Mouse (Mus musculus) embryonic stem cell, embryonic (primary cell): ENCODE measurements around the gene Zfp810.

Experiments used
- CTCF ChIA-PET, 4 experiments: fragments of 300-600 bp in 2 of 4; fragments of 350-600 bp in 2 of 4; sonication (Branson Sonifier 250); formaldehyde crosslinking; loops; one replicate each; lab custom pipeline; 2022; ENCODE audit warnings: inconsistent platforms in 2 of 4; lab: Charles Lee
- POLR2A ChIA-PET, 4 experiments: fragments of 300-600 bp in 2 of 4; fragments of 350-600 bp in 2 of 4; sonication (Branson Sonifier 250); formaldehyde crosslinking; loops; one replicate each; lab custom pipeline; 2022; ENCODE audit warnings: antibody characterized with exemption in 4 of 4, inconsistent platforms in 1 of 4; lab: Charles Lee

Gene Zfp810

DNA sequence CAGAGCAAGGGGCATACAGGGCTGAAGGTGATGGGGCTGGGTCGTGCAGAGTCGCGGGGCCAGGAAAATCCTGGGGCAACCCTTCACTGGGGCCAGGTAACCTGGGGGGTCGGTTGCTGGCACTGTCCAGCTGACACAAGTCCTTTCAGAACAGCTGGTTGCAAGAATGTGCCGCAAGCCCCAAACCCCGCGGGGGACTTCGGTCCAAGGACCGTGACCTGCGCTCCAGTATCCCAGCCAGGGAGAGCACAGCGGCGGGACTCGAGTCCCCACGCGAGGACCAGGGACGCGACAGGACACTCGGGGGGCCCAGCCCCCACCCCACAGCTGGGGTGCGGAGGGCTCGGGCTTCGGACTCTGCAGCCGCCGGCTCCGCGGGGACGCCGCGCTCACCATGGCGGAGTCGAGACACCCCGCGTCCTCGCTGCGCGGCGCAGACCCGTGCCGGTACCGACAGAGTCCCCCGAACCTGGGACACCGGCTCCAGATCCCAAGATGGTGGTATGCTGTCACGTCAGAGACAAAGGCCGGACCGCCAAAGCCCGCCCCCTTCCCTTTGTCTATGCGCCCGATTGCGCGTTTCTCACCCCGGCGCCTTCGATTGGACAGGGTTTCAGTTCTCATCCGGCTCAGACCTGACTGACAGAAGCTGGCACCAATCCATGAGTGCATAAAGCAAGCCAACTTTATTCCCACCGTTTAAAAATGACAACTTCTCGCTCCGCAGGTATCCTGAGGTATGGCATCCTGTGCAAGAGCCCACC, at the start of gene Zfp810:
TSS of gene Zfp810 (minus strand) at position 493 of the 764 bp plus-strand sequence.
- ChIA-PET POLR2A (interaction anchor here in 3 of 4 experiments (0.6 to 4.1 kb wide), 14 partner anchors 9 to 142 kb away, joined by 3 to 20 read pairs (median 4); partner anchors contain the start of gene Anln (in 1 of the 3)), CTCF (interaction anchor here in 1 of 4 experiments (1.5 kb wide), 1 partner anchor 20 kb away, joined by 3 read pairs; no protein-coding TSS in a partner anchor)

DNA sequence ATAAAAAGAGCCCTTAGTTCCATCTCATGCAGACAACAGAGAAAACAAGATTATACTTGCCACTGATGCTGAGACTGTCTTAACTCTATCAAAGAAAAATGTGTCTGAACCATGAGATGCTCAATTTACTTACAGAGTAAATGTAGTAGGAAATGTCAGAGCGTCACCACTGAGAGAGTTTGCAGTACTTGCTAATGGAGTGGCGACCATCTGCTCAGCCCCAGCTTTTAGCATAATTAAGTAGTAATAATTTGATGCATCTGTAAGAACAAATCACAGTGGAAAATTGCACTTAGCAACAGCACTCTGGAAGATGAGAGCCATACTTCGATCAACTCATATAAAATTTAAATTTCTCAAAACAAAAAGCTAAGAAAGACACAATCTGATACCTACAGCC, 48.5 kb upstream of the Zfp810 start:
- CTCF ChIA-PET, result no interaction called here
- POLR2A ChIA-PET, result interaction anchor here in 2 of 4 experiments (1.0 to 1.5 kb wide), 5 partner anchors 9 to 31 kb away, joined by 3 to 5 read pairs (median 4); no protein-coding TSS in a partner anchor

DNA sequence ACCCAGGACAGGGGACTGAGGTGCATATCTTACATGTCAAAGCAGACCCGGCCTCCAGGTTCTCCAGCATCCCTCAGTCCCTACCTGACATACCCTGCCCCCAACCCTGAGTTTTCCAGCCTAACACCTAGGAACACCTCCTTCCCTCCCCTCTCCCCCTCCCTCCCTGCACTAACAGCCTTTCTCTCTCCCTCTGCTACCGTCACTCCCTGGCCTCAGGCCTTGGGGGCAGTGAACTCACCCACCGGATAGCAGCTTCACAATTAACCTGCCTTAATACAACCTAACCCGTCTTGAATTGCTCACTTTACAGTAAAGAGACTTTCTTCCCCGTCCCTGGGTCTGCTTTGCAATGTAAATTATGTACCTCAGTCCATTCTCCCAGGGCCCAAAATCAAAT, 46.5 kb upstream of the Zfp810 start:
- POLR2A ChIA-PET, result interaction anchor here in 2 of 4 experiments (1.0 to 2.2 kb wide), 6 partner anchors 8 to 31 kb away, joined by 3 to 8 read pairs (median 6); no protein-coding TSS in a partner anchor

DNA sequence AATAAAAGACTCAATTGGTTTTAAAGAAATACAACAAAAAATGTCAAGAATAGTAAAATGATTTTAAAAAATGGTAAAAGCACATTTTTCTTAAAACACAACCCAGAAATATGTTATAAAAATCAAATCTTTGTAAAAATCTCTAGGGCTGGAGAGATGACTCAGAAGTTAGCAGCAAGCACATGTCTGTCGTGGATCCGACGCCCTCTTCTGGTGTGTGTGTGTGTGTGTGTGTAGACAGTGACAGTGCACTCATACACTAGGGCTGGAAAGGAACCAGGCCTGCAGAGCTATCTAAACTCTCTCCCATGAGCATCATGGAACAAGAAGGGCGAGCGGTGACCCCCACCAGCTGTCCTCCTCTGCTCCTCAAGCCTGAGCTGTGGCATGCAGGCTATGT, 46.0 kb upstream of the Zfp810 start:
- POLR2A ChIA-PET, result interaction anchor here in 2 of 4 experiments (1.0 to 2.2 kb wide), 7 partner anchors 8 to 30 kb away, joined by 3 to 8 read pairs (median 4); no protein-coding TSS in a partner anchor
- CTCF ChIA-PET, result interaction anchor here in 1 of 4 experiments (1.0 to 1.1 kb wide), 2 partner anchors 26 to 114 kb away, joined by 4 to 6 read pairs; no protein-coding TSS in a partner anchor

More for the DNA sequence above, 46.5 kb upstream of the Zfp810 start:
- CTCF ChIA-PET, result interaction anchor here in 2 of 4 experiments (0.6 to 1.1 kb wide), 3 partner anchors 26 to 127 kb away, joined by 4 to 6 read pairs (median 4); no protein-coding TSS in a partner anchor

DNA sequence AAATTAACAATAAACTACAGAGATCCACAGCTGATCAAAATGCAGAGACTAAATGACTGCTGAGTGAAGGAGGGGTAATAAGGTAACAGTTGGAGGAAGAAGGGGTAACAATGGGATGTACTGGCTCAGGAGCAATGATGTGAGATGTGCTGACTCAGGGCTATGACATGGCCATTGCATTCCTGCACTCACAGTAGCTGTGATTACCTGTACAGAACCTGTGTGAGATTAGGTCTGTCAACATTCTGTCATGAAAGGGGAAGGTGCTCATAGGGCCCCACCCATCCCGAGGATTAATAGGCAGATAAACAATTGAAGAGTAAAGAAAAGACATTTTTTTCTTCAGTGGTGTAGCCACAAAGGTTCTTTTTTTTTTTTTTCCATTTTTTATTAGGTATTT, 32.9 kb upstream of the Zfp810 start:
- CTCF ChIA-PET, result interaction anchor here in 2 of 4 experiments (0.6 to 1.4 kb wide), 2 partner anchors 13 to 197 kb away, joined by 4 to 5 read pairs; no protein-coding TSS in a partner anchor

DNA sequence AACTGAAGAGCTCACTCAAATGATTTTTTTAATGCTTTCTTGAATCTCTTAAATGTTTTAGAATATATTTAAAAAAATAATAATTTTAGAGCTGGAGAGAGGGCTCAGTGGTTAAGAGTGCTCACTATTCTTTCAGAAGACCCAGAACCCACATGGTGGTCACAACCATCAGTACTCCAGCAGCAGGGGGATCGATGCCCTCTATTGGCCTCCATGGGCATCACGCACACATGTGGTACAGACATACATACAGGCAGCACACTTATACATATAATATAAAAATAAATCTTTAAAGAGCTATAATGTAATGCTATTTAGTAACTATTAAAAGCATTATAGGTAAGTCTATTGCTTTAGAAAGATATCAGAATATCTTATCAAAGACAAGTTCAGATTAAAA, 29.8 kb upstream of the Zfp810 start:
- POLR2A ChIA-PET, result interaction anchor here in 3 of 4 experiments (0.7 to 3.4 kb wide), 12 partner anchors 9 to 428 kb away, joined by 3 to 20 read pairs (median 5); partner anchors contain the start of gene Zfp599 (in 1 of the 3)
- CTCF ChIA-PET, result interaction anchor here in 2 of 4 experiments (0.6 to 1.9 kb wide), 2 partner anchors 9 kb away, joined by 3 to 11 read pairs; no protein-coding TSS in a partner anchor

More for the DNA sequence above, 32.9 kb upstream of the Zfp810 start:
- POLR2A ChIA-PET, result interaction anchor here in 3 of 4 experiments (0.6 to 3.4 kb wide), 4 partner anchors 12 to 63 kb away, joined by 3 to 17 read pairs (median 4); no protein-coding TSS in a partner anchor

DNA sequence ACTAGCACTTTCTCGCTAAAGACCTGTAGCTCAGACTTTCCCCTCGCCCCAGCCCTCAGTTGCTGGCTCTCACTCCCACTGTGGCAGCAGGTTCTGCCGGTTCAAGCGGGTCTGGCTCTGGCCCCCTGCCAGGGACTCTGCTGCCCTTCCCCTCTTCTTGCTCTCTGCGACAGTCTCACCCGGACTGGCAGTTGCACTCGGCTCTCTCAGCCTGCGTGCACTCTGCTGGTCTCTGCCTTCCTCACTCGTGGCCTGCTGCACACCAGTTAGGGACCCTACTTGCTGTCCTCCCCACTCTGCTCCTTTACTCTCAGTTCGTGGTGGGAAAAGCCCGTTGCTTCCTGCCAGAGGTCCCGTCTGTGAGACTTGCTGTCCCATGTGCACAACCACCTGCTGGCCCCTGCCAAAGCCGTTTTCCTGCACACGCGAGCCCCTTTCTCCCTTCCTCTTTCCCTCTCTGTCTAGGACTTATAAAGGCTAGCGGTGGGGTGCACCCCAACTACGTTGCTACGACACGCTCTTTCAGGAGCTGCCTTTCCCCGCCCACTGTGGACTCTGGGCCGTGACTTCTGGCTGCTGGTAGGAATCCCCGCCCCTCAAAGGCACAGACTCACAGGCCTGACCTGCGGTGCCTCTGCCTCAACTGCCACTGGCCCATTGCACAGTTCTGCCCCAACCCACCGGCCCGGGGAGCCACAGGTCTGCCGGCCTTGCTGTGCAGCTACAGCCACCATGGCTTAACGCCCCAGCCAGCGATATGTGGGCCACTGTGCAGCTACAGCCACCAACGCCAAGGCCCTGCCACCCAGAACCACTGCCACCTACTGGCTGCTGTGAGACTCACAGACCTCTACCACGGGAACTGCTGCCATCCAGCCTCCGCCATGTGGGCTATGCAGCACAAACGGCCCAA, 20.3 kb upstream of the Zfp810 start:
- ChIA-PET CTCF (interaction anchor here (0.6 to 2.4 kb wide), 38 partner anchors 9 to 232 kb away, joined by 3 to 11 read pairs (median 4); partner anchors contain the start of genes Zfp809 (in 2 of the 4), 9530077C05Rik (in 1 of the 4), Anln (in 1 of the 4) and Zfp599 (in 1 of the 4)), POLR2A (interaction anchor here (0.6 to 4.1 kb wide), 69 partner anchors 9 to 604 kb away, joined by 3 to 42 read pairs (median 4); partner anchors contain the start of genes Zfp599 (in 3 of the 4), 9530077C05Rik (in 2 of the 4), Anln (in 2 of the 4) and Gm49318 (in 2 of the 4))

DNA sequence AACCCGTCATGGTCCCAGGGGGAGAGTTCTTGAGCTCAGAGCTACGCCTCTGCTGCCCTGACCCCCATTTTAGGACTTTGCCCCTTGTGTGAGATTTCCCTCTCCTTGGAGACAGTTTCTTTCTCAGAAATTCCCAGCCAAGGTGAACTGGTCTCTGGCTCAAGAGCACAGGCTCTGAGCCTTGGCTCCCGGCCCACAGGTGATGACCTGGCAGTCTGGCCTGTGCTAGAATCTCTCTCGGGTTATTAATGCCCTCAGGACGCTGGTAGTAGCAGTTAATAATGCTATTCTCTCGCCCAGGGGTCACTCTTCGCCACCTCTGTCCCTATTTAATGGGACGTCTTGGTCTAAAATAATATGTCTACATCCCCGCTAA, 19.6 kb upstream of the Zfp810 start:
- CTCF ChIA-PET, result interaction anchor here in 3 of 4 experiments (0.6 to 2.4 kb wide), 14 partner anchors 8 to 231 kb away, joined by 3 to 10 read pairs (median 5); partner anchors contain the start of genes Anln (in 1 of the 3) and Zfp599 (in 1 of the 3)
- POLR2A ChIA-PET, result interaction anchor here in 3 of 4 experiments (0.6 to 4.1 kb wide), 39 partner anchors 8 to 559 kb away, joined by 3 to 42 read pairs (median 5); partner anchors contain the start of genes Zfp599 (in 3 of the 3), Pigyl (in 2 of the 3), 9530077C05Rik (in 1 of the 3) and Anln (in 1 of the 3)

DNA sequence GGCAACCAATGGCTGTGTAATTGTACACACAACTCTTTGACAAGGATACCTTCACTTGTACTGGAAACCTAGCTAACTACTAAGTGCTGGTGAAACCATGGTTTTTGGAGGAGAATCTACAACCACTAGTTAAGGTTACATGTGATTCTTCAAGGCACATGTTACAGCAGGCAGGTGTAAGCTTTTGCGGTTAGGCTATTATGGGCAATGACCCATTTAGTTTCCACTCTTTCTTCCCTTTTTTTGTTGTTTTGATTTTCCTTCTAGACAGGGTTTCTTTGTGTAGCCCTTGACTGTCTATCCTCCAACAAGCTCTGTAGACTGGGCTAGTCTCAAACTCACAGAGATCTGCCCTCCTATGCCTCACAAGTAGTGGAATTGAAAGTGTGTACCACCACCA, 17.1 kb upstream of the Zfp810 start:
- ChIA-PET POLR2A (interaction anchor here in 1 of 4 experiments (1.0 to 1.4 kb wide), 3 partner anchors 8 to 144 kb away, joined by 3 to 4 read pairs (median 3); no protein-coding TSS in a partner anchor), CTCF (no interaction called here)

DNA sequence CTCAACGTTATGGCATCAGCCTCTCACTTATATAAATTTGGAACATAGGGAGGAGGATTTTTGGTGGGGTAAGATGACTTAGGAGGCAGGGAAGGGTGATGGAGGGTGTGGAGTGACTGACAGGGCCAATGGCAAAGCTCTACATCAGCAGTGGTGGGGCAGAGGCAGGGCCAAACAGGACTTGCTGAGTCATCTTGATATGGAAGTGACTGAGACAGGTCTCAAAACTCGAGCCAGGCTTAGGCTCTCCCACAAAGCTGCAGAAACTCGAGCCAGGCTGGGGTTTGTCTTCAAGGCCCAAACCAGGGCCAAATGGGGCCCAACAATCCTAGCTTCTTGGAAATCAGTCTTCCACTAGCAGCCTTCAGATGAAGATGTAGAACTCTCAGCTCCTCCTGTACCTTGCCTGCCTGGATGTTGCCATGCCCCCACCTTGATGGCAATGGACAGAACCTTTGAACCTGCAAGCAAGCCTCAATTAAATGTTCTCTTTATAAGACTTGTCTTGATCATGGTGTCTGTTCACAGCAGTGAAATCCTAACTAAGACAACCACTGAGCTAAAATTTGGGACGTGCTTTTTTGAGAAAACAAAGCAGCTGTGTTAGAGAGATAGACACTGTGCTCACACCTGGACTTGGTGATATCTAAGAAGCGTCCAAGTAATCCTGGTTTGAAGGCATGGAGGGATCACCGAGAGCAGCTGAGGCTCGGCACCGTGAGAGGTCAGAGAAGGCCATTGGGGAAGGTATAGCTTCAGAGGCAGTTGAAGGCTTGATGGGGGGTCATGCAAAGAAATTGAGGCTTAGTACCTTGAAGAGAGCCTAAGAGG, 15.1 kb upstream of the Zfp810 start:
- POLR2A ChIA-PET, result interaction anchor here (0.6 to 3.0 kb wide), 84 partner anchors 8 to 776 kb away, joined by 3 to 27 read pairs (median 4); partner anchors contain the start of genes Anln (in 3 of the 4), Zfp599 (in 3 of the 4), Ecsit (in 2 of the 4) and Zfp809 (in 2 of the 4)
- CTCF ChIA-PET, result interaction anchor here in 2 of 4 experiments (0.6 to 1.3 kb wide), 2 partner anchors 86 to 173 kb away, joined by 3 to 4 read pairs; no protein-coding TSS in a partner anchor

DNA sequence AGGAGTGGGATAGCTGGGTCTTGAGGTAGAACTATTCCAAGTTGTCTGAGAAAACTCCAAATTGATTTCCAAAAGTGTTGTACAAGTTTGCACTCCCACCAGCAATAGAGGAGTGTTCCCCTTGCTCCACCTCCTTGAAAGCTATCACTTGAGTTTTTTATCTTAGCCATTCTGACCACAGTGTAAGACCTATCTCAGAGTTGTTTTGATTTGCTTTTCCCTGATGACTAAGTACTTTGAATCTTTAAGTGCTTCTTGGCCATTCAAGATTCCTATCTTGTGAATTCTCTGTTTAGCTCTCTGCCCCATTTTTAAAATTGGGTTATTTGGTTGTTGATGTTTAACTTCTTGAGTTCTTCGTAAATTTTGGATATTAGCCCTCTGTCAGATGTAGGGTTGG, 11.7 kb upstream of the Zfp810 start:
- ChIA-PET POLR2A (interaction anchor here in 2 of 4 experiments (1.0 to 4.5 kb wide), 5 partner anchors 8 to 154 kb away, joined by 3 to 42 read pairs (median 4); partner anchors contain the start of gene Zfp809 (in 1 of the 2)), CTCF (interaction anchor here in 1 of 4 experiments (1.9 kb wide), 1 partner anchor 8 kb away, joined by 5 read pairs; no protein-coding TSS in a partner anchor)

DNA sequence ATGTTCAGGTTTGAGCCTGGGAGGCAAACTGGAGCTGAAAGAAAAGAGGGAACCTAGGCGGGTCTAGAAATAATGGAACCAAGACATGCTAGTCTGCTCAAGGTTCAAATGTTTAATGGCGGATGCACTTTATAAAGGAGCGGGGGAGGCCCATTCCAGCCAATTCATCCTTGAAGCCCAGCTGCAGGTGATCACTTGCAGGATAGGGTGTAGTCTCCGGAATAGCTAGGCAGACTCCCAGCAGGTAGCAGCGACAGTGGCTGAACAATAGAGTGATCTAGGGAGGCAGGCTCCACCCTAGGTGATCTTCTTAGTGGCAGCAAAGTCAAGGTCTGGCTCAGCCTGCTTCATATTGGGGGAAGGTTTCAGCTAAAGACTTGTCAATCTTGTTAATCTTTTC, 8.6 kb upstream of the Zfp810 start:
- CTCF ChIA-PET, result interaction anchor here in 2 of 4 experiments (0.7 to 1.5 kb wide), 4 partner anchors 11 to 164 kb away, joined by 3 to 9 read pairs (median 4); no protein-coding TSS in a partner anchor
- POLR2A ChIA-PET, result interaction anchor here in 3 of 4 experiments (0.6 to 4.5 kb wide), 24 partner anchors 8 to 352 kb away, joined by 3 to 42 read pairs (median 4); partner anchors contain the start of genes Zfp599 (in 2 of the 3), 9530077C05Rik (in 1 of the 3), Anln (in 1 of the 3) and Epor (in 1 of the 3)

DNA sequence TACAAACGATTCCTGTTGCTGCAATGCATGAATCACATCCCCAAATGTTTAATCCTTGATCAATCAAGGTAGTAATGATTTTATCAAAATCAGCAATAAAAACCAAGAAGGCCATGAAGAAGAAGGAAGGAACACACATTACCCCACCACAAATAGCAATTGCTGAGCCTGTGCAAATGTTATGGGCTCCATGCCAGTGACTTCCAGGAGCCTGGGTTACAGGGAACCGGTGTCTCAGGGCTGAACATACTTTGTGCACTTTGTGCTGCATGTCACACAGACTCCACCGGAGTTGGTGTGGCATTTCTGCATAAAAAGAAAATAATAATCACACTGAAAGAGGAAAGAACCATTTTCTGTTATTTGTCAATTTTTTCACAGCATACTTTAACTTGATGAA, 6.6 kb upstream of the Zfp810 start:
- ChIA-PET CTCF (no interaction called here), POLR2A (interaction anchor here in 1 of 4 experiments (2.2 to 3.3 kb wide), 2 partner anchors 8 to 14 kb away, joined by 12 to 16 read pairs; no protein-coding TSS in a partner anchor)

DNA sequence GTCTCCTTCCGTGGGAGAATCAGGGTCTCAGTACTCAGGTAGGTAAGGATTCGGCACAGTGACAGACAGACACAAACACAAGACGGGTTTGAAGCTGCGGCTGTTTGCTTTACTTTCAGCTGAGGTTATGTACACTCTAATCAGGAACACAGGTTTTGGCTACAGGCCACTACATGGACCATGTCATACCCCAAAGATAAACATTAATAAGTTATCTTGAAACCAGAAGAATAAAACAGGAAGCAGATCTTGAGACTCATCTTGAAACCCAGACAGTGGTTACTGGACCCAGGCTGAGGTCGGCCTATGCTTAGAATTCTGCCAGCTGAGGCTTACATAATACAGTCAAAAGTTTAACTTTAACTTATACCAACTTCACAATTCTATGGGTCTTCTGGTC, 5.8 kb upstream of the Zfp810 start:
- POLR2A ChIA-PET, result interaction anchor here in 1 of 4 experiments (1.3 to 3.3 kb wide), 3 partner anchors 9 to 14 kb away, joined by 4 to 16 read pairs (median 12); no protein-coding TSS in a partner anchor

DNA sequence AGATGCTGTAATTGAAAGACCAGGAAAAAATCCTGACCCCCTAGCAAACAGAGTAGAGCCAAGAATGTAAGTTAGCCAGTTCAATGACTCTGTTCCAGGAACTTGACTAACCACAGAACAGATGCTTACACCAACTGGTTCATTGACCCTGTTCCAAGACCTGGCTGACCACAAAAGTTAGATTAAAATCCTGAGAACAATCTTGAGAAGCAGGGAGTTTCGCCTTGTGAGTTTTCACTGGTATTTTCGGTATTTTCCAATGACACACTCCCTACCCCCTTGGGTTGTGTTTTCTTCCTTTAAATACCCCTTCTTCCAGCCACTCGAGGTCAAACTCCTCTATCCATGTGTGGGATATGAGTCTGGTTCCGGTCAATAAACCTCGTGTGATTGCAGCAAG, 2.2 kb upstream of the Zfp810 start:
- POLR2A ChIA-PET, result no interaction called here
- CTCF ChIA-PET, result no interaction called here

More for the DNA sequence above, 5.8 kb upstream of the Zfp810 start:
- CTCF ChIA-PET, result interaction anchor here in 1 of 4 experiments (0.6 kb wide), 1 partner anchor 83 kb away, joined by 4 read pairs; no protein-coding TSS in a partner anchor
